Mouse (Mus musculus) thymus, postnatal 0 days (tissue): ENCODE data around the gene Mdga1. TPM values are rescaled to one million over a fixed set of nuclear protein-coding genes. Genes with fewer than 3 reads are reported as not detected.
A peak's percentile ranks its signal among the peaks of the same experiment; 100 is the strongest.

Experiments used
- DNase-seq: peaks from one replicate; pipeline ENCODE4 v3.0.0-alpha.2; 2015; ENCODE audit warnings: low spot score
- polyA plus RNA-seq: library from polyadenylated mRNA; unstranded; fragments of >200 nt; fragmentation: Nextera tagmentation; extraction: Ambion mirVana; gene quantifications from 2 replicates; pipeline ENCODE4 v1.2.1, GENCODE M21; 2015

Mdga1 gene
- 1.3 and 2.6 TPM in 2 replicates for polyA plus RNA-seq

DNA sequence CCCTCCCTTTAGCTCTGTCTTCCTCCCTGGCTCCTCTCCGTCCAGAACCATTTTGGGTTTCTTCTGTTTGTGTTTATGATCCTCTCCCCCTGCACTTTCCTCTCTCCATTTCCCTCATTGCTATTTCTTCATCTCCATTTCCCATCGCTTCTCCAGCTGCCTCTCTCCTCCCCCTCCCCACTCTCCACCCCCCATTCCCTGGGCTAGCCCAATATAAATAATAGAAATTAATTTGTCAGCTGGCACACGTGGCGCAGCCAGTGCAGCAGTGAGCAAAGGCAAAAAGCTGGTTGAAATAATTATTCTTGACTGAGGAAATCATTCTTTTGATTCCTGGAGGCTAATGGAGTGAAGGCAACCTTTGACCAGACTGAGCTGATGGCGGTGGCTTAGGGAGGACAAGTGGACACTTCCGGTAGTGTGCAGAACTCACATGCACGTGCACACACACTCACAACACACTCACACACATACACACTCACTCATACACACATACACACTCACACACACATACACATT lies at the start of gene Mdga1:
TSS of gene Mdga1 (minus strand) at position 51 of the 519 bp plus-strand sequence.
- DNase-seq = no peak

DNA sequence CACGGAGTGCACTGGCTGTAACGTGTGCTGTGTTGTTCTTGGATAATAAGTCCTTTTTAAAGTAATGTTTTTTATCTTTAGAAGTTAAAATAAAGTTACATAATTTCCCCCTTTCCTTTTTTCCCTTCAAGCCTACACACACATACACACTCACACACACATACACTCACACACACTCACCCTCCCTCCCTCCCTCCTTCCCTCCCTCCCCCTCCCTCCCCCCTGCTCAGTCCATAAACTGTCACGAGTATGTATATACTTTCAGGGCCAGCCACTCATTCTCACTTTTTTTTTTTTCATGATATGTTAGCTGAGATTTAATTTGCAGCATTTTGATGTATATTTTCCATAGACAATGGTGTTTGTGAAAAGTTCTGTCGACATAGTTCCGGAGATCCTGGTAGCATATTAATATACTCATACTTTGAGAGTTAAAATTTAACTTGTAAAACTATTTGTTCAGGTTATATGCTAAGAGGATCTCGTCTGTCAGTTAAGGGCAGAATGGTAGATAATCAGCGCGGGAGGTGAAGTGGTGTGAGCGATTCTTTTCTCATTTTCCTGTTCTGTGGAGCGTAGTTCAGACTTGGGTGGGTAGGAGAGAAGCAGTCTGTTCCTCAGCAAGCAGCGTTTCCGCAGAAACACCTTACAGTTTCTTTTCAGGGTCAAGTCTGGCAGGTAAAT lies 49.2 kb upstream of the Mdga1 start:
- DNase-seq = no peak

DNA sequence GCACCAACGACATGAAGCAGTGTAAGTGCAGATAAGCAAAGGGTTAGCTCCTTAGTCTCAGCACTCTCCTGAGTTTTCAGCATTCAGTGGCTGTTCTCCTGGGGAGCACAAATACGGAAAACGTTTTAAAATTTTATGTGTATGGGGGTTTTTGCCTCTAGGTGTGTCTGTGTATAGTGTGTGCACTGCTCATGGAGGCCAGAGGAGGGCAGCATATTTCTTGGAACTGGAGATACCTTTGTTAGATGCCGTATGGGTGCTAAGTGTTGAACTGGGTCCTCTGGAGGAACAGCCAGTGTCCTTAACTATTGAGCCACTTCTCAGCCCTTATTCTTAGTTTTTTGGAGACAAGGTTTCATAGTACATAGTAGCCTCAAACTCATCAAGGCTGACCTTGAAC lies 44.8 kb upstream of the Mdga1 start:
- DNase-seq = no peak

GRCm38 (mm10) chr17:30008392-30008791 lies 38.5 kb upstream of the Mdga1 start:
- no peak for DNase-seq

GRCm38 (mm10) chr17:30007883-30008282 lies 38.0 kb upstream of the Mdga1 start:
- no peak for DNase-seq

DNA sequence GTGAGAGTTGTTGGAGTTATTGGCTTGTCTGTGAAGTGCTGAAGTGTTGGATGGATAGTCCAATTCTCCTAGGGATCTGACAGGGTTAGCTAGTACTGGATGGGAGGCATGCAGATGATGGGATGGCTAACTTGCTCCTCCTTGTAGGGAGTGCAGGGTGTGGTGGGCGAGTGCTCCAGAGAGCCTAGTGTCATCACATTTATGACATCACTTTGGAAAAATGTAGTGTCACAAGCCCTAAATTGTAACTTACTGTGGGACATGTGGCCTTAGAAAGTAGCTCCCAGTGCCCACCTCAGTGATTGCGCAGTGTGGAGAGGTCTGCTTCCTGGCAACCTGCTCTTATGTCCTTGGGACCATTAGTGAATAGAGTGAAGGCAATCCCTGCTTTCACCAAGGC lies 37.0 kb upstream of the Mdga1 start:
- DNase-seq = no peak

- peak; percentile 16 for DNase-seq
These were observed 35.6 kb upstream of the Mdga1 start for GRCm38 (mm10) chr17:30005451-30005941.

DNA sequence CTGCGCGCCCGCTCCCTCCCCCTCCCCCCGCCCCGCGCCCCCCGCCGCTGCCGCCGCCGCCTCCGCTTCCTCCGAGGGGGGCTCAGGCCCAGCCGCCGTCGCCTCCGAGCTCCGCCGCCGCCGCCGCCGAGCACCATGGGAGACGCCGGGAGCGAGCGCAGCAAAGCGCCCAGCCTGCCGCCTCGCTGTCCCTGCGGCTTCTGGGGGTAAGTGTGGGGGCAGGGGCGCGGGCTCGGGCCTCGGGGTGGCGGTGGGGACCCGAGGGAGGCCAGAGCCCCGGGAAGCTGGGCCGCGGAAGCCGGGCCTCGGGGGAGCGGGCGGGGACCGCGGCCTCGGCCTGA lies 35.2 kb upstream of the Mdga1 start:
- DNase-seq = no peak

DNA sequence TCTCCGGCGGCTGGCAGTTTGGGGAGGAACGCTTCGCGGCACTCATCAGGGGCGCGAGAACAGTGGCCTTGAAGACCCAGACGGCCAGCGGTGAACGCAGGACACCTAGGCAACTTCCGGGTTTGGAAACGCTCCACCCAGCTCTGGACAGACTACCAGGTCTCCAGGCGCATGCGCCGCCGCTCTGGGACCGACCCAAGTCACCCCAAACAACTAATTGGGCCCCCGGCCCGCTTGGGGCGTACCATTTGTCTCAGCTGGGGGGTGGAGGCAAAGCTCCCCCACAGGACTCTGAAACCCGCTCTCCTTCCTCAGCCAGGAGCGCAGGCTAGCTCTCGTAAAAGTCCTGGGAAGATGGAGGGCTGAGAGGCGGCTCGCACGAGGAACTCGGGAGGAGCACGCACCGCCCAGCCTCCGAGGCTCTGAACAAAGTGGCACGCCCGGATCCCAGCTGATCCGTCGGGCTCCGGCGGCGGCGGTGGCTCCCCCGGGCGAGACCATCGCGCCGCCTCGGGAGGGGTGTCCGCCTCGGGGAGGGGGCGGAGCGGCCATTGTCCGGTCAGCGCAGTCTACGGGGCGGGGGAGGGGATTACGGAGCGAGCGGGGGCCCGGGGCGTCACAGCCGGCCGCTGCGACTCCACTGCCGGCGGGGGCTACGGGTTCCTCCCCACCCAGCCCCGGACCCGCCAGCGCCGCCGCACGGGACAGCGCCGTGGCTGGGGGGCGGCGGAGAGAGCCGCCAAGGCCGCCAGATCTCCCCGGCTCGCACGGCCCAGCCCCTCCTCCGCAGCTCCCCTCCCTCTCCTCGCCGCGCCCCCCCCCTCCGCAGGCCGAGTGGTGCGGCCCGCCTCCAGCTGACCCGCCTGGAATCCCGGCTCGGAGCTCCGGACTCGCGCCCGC lies 34.6 kb upstream of the Mdga1 start, which contains the start of gene Zfand3:
TSS of gene Zfand3 (plus strand) at position 531 of the 900 bp plus-strand sequence.
- DNase-seq = peak; percentile 89

DNA sequence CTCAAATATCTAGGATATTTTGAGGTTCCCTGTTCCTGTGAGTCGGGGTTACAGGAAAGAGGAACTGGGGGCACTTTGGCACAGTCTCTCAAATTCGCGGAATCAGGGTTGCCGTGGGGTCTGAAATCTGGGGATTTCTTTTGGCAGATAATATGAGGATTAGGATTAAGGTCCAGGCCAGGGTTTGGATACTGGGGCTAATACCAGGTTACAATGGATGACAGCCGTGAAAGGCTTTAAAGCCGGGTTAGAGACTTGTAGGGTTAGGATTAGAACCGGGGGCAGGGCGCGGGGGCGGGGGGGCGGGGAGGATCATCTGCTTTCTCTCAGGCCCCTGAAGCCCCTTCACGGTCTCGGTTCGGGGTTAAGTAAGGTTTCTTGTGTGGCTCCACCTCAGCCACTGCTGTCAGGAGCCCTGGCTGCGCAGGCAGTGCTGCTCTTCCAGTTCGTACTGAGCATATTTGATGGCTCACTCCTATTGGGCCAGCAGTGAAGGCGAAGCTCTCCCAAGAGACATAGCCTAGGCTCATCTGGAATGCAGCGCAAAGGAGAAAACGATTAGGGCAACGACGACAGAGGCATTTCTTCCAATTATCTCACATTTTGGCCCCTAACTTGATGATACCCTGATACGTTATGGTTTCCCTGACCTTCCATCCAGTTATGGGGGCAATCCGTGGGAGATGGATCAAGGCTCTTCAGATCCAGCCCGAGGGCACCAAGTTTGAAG lies 28.8 kb upstream of the Mdga1 start:
- DNase-seq = no peak

- no peak for DNase-seq
These were observed 27.8 kb upstream of the Mdga1 start for GRCm38 (mm10) chr17:29997726-29998125.

- no peak for DNase-seq
These were observed 26.1 kb upstream of the Mdga1 start for GRCm38 (mm10) chr17:29995986-29996385.

DNA sequence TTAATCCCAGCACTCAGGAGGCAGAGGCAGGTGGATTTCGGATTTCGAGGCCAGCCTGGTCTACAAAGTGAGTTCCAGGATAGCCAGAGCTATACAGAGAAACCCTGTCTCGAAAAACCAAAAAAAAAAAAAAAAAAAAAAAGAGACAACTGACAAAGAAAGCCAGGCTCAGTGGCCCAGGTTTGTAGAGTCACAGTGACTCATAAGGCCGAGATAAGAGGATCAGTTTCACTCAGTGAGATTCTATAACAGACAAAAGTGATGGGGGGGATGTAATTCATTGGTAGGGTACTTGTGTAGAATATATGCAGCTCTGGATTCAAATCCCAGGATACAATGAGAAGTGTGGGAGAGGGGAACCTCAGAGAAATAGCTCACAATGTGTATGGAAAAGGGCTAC lies 24.6 kb upstream of the Mdga1 start:
- DNase-seq = no peak

- no peak for DNase-seq
These were observed 24.1 kb upstream of the Mdga1 start for GRCm38 (mm10) chr17:29994011-29994410.

DNA sequence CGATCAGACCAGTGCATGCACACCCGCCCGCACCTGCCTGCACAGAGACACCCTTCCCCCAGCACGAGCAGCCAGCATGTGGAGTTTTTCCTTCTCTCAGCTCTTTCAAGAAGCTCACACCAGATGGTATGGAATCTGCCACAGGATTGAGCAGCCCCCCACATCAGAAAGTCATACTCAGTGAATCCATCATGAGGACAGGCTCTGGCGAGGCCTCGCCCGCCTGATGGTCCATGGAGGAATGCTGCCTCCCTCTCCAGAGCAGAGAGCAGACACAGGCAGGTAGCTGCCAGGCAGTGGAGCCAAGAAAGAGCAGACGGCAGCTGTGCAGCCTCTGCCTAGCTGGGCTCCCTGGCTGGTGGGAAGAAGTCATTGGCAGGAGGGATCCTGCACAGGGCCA lies 23.6 kb upstream of the Mdga1 start:
- DNase-seq = no peak

- no peak for DNase-seq
These were observed 21.0 kb upstream of the Mdga1 start for GRCm38 (mm10) chr17:29990845-29991244.

GRCm38 (mm10) chr17:29990136-29990535 lies 20.2 kb upstream of the Mdga1 start:
- DNase-seq = no peak

GRCm38 (mm10) chr17:29989653-29990052 lies 19.8 kb upstream of the Mdga1 start:
- no peak for DNase-seq

- no peak for DNase-seq
These were observed 18.3 kb upstream of the Mdga1 start for GRCm38 (mm10) chr17:29988141-29988540.

DNA sequence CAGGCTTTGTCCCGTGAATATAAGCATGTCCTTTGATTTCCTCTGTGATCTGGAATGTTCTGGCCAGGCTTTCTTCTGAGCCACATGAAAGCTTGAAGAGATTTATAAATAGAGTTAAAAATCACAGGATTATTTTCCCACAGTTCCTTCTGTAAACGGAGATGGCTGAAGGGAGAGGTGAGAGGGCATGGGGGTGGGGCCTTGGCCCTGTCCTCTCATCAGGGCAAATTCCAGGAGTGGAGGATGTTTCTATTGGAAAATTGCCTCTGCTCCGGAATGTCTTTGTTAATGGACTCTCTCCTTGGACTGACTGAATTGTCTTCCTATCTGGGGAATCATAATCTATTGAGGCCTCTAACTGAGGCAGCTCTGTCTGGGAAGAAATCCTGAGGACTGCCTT lies 15.6 kb upstream of the Mdga1 start:
- DNase-seq = no peak

DNA sequence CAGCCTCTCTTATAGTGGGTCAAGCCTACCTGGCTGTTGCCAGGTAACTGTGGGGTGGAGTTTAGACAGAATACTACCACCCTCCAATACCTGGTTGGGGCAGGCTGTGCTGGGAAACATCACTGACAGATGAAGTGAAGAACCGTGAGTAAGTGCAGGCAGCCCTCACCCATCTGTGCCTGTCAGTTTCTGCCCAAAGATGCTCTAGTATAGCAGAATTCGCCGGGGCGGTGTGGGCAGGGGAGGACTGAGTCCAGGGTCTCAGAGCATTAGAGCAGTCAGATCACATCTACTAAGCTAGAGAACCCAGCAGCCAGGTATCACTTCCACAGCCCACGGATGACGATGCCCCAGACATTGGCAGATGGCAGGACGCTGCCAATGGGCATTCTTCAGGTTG lies 15.0 kb upstream of the Mdga1 start:
- no peak for DNase-seq

DNA sequence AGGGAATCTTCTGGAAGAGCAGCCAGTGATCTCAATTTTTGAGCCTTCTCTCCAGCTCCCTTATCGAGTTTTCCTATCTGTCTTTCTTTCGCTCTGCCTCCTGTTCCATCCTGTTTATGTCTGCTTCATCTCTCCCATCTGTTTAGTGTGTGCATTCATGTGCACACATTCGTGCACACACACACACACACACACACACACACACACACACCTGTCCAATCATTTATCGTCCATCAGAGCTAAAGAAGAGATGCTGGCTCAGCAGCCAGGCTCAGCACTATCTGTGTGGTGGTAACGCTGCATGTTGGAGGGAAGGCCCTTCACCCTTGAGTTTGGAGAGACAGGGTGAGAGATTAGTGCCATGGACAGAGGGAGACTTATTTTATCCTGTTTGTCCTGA lies 13.3 kb upstream of the Mdga1 start:
- DNase-seq = no peak
